Mouse (Mus musculus) lung, postnatal 4 days (tissue): ENCODE measurements around the gene Adal.
"Not testable (repeated sequence)": the region's sequence is repeated elsewhere in the genome, so short reads cannot be mapped to it uniquely, and the experiment has no call there.

Experiments used
- DNase-seq, 2 experiments: peaks; one replicate each; pipeline ENCODE4 v3.0.0; 2021

Adal gene

DNA sequence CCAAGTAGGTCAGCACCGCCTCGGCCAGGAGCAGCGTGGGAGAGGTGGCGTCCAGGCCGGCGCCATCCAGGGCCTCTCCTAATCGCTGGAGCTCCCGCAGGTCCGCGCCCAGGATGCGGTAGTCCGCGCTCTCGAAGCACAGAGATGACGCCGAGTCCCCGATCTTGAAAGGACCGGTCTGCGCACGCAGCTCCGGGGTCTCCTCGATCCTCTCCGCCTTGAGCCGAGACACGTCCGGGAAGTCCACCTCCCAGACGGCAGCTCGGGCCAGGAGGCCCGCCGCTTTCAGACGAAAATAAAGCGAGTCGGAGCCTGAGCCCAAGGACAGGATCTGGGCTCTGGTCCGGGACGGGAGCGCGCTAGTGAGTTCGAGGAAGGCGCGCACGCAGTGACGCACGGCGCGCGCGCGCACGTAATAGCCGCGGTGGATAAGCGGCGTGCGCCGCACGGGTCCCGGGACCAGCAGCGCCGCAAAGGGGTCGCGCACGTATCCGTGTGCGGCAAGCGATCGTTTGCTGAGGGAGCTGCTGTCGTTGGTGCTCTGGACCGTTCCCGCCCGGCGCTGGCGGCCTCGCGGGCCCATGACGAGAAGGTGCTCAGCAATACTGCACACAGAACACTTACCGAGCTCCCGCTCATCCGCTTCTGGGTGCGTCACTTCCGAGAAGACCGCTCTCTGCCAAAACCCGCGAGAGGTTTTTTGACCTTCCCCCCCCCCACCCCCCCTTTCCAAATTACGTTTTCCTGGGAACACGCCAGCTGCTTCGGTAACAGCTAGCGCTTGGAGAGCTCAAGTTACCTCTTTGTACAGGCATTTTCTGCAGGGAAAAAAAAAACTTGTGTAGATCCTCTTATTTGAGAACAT, at the start of gene Adal, which contains the start of gene Lcmt2:
Adal (plus strand) TSS at position 411 of the 865 bp plus-strand sequence.
Lcmt2 (minus strand) TSS at position 636 of the 865 bp plus-strand sequence.
- peak; percentile 91 to 93 for DNase-seq

GRCm38 (mm10) chr2:121102051-121102450, 38.2 kb upstream of the Adal start:
- peak in 1 of 2 experiments; percentile 69 for DNase-seq

- DNase-seq = no peak
Measured at GRCm38 (mm10) chr2:121105940-121106339, 34.3 kb upstream of the Adal start.

DNA sequence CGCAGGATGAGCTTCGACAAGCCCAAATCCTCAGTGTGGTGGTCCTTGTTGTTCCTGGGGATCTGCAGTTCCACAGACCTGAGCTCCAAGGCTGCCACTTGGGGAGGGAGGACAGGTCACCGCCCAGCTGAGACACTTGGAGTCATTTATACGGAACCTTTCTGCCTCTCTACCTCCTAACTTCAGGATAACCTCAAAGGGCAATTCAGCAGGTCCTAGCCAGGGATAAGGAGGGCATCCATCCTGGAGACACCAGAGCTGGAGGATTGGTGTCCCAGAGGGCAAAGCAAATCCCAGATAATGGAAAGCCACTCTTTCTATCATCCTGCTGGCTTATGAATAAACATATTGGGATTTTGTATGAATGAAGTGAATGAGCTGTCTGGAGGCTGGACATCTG, 30.5 kb upstream of the Adal start, which contains the start of gene Tgm7:
Tgm7 (minus strand) TSS at position 101 of the 400 bp plus-strand sequence.
- DNase-seq = no peak

- DNase-seq = no peak
Measured at GRCm38 (mm10) chr2:121115418-121115817, 24.8 kb upstream of the Adal start.

- DNase-seq = peak; percentile 35 to 79
Measured at GRCm38 (mm10) chr2:121119260-121119659, 21.0 kb upstream of the Adal start.

GRCm38 (mm10) chr2:121126302-121126701, 13.9 kb upstream of the Adal start:
- not testable (repeated sequence) for DNase-seq

DNA sequence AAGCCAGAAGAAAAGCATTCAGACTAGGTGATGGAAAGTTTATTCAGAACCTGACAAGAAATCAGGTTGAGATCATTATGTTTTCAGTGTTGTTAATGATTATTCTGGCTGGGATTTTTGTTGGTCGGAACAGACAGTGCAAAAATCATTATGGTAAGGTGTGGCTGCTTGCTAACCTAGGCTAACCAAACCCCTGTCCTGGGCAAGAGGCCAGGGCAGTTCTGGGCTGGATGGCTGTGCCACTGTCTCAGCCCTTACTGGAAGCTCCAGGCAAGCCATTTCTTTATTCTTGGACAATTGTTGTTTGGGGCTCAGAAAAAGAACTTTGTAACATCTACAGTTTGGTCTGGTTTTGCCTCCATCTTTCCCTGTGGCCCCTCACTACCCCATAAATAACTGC, 12.7 kb upstream of the Adal start:
- no peak for DNase-seq

DNA sequence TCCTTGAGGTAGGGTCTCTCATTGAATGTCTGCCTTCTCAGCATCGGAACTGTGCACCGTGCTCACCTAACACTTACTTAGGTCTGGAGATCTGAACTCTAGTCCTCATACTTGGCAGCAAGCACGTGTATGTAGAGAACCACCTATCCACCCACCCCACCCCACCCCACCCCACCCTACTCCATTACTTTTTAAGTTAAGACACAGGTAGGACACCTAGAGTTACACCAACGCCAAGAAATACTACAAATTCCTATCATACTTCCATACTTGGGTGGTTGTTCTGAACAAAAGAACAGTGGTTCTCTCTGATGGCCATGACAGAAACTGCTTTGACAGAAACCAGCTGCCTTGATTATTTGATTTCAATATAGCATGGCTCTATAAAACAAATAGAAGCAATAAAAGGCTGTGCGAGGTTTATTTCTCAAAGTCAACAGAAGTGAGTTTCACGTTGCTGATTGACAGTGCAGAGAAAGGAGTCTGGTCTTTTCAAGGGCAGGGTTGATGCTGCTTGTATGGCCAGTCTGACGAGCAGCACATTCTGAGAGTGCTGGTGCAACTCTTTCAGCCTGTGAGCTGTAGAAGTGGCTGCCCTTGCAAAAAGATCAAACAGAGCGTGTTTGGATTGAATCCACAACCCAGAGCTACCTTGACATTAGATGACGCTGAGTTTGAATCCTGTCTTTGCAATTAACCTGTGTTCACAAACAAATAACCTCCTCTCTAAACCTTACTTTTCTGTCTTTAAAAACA, 11.2 kb upstream of the Adal start:
- no peak for DNase-seq

DNA sequence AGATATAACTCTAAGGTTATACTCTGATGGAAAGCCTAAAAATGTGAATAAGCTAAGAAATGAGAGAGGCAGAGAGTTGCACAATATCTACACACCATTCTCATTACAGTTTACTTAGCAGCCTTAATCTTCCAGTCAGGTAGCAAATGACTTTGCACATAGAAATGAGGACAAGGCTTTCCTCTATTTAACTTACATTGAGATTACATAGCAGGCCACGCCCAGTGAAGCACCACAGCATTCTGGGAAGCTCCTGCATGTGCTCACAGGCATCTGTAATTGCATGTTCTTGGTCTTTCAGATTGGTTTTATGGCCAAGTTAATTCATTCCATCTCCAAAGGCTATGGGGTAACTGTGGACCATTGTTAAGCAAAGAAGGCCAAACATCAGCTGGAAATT, 7.4 kb upstream of the Adal start:
- DNase-seq = no peak

- no peak for DNase-seq
Measured at GRCm38 (mm10) chr2:121137371-121137770, 2.9 kb upstream of the Adal start.

- DNase-seq = peak; percentile 48 to 71
Measured at GRCm38 (mm10) chr2:121139266-121140017, 786 bp upstream of the Adal start.

- no peak for DNase-seq
Measured at GRCm38 (mm10) chr2:121141216-121142035, 1.2 kb downstream of the Adal start.

GRCm38 (mm10) chr2:121142415-121142814, 2.2 kb downstream of the Adal start:
- no peak for DNase-seq

GRCm38 (mm10) chr2:121149679-121150078, 9.5 kb downstream of the Adal start:
- DNase-seq = no peak

- DNase-seq = no peak
Measured at GRCm38 (mm10) chr2:121153100-121153499, 12.9 kb downstream of the Adal start.

DNA sequence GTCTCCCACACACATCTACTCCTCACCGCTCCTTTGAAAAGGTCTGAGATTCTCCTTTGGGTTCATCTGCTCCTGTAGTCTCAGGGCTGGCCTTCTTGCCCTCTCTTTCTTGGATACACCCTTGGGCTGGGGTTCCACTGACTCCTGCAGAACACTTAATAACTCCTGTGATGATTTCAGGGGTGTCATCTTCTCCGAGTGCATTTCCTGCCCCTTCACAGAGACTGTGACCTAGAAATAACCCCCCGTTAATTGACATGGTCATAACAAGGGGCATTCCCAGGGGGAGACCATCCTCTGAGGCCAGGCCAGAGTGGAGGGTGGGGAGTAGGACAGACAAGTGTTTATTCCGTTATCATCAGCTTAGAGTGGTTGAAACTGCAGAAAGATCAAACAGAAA, 28.9 kb downstream of the Adal start:
- no peak for DNase-seq

DNA sequence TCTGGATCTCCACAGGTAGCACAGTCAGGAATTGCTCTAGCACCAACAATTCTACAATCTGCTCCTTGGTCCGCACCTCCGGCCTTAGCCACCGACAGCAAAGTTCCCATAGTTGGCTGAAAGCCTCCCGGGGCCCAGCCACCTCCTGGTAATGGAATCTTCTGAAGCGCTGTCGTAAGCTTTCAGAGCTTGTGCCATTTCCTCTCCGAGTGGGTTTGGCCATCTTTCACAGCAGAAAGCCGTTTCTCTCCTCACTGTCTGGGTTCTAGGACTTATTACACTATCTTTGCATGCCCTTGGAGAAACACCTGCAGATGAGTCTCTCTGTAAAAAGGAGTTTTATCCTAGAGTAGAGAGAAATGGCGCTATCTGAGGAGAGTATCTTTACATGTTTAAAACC, 29.7 kb downstream of the Adal start:
- peak; percentile 52 to 56 for DNase-seq

GRCm38 (mm10) chr2:121170481-121170971, 30.3 kb downstream of the Adal start, which contains the start of gene Tubgcp4:
Tubgcp4 (plus strand) TSS chr2:121170654.
- DNase-seq = no peak

- DNase-seq = peak; percentile 93 to 95
Measured at GRCm38 (mm10) chr2:121170980-121171742, 30.9 kb downstream of the Adal start, which contains the start of gene Zscan29. Zscan29 (minus strand) TSS chr2:121171125.
